Mouse (Mus musculus): ENCODE results near the gene Scel.
"Not testable (repeated sequence)": the region's sequence is repeated elsewhere in the genome, so short reads cannot be mapped to it uniquely, and the experiment has no call there.

GRCm38 (mm10) chr14:103476232-103476631 lies 36.9 kb upstream of the Scel start:
- not testable (repeated sequence) for TF ChIP-seq POLR2A (IDR thresholded peaks at IDR 0.05; ENCODE audit: insufficient read length, low read depth); MAX (IDR thresholded peaks at IDR 0.05; ENCODE audit: low read depth); REST (IDR thresholded peaks at IDR 0.05; ENCODE audit: insufficient read depth, insufficient read length); TCF12 (IDR thresholded peaks at IDR 0.05; ENCODE audit: insufficient read depth, poor library complexity, severe bottlenecking)
